Comparison of ENCODE assay signal across 11 mouse cellular contexts in genomic region chr9:98510363-98511055, GRCm38 (mm10).
"Had no signal": no experiment of that assay in that cellular context is flagged by ENCODE, and none has a peak within 500 bp of the region (broad histone marks: within the 10 kb centered on the region; RNA-seq: fewer than 3 reads in every experiment).

No protein-coding gene starts in this region.

- H3K9ac ChIP-seq: midbrain, embryonic 15.5 days; neural tube, embryonic 12.5 days had no signal

- H3K4me2 ChIP-seq: midbrain, embryonic 11.5 days; midbrain, embryonic 15.5 days; neural tube, embryonic 12.5 days had no signal

- ATAC-seq: lung, postnatal 0 days; midbrain, embryonic 15.5 days had no signal

- H3K36me3 ChIP-seq: limb, embryonic 10.5 days; midbrain, embryonic 15.5 days; neural tube, embryonic 12.5 days had no signal

- H3K4me3 ChIP-seq: limb, embryonic 10.5 days; midbrain, embryonic 15.5 days; neural tube, embryonic 12.5 days had no signal

- H3K27me3 ChIP-seq: midbrain, embryonic 15.5 days; neural tube, embryonic 12.5 days had no signal

- H3K4me1 ChIP-seq: limb, embryonic 10.5 days; midbrain, embryonic 15.5 days; neural tube, embryonic 12.5 days had no signal

- DNase-seq: kidney, adult 9 months; kidney, postnatal 36 days; lung, adult 2 months; lung, postnatal 36 days had no signal

- H3K9me3 ChIP-seq: limb, embryonic 10.5 days; midbrain, embryonic 15.5 days; neural tube, embryonic 12.5 days had no signal

- H3K27ac ChIP-seq: kidney, postnatal 0 days; limb, embryonic 10.5 days; midbrain, embryonic 15.5 days; neural tube, embryonic 12.5 days; stomach, postnatal 0 days had no signal
